Mouse (Mus musculus): Measurements from ENCODE around the gene Vsig10.

DNA sequence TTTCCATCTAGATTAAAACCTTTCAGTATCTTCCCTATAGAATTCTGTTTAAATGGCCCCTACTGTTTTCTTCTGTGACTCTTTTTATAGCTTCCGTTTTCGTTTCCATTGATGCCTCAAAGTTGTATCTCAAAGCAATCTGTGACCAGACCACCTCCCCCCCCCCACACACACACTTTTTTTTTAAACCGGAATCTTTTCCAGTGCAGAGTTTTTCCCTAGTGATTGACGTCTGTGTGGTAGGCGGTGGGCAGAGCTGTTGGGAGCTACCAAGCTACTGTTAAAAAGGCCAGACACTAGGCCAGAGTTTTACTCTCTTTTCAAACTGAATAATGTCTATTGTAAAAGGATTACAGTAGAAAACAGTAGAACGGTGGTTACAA is 39.4 kb downstream of the Vsig10 start:
- no peak for TF ChIP-seq CTCF (IDR thresholded peaks at IDR 0.05; ENCODE audit: control insufficient read depth, insufficient read depth, insufficient read length)
- TF ChIP-seq MAX (IDR thresholded peaks at IDR 0.05), result no peak
- TF ChIP-seq USF1 (IDR thresholded peaks at IDR 0.05; ENCODE audit: low read depth), result no peak
- TF ChIP-seq MYOG (IDR thresholded peaks at IDR 0.05; ENCODE audit: control insufficient read depth, extremely low read depth, insufficient read length), result no peak
- no peak for TF ChIP-seq MYOD1 (IDR thresholded peaks at IDR 0.05; ENCODE audit: control insufficient read depth, insufficient read length, low read depth)
- no peak for TF ChIP-seq CEBPB (IDR thresholded peaks at IDR 0.05; ENCODE audit: low read depth)
- TF ChIP-seq FOSL1 (IDR thresholded peaks at IDR 0.05; ENCODE audit: insufficient read depth, low read length, poor library complexity, severe bottlenecking), result no peak
